Mouse (Mus musculus) kidney, postnatal 0 days (tissue): Measurements from ENCODE around the gene Nova2. TPM values are rescaled to one million over a fixed set of nuclear protein-coding genes. Genes with fewer than 3 reads are reported as not detected.
A peak's percentile ranks its signal among the peaks of the same experiment; 100 is the strongest.

Experiments used
- ATAC-seq: fragments of 200-750 bp; cut with Nextera tagmentation; replicated peaks from 2 replicates; pipeline ENCODE4 v1.8.0; 2017; ENCODE audit warnings: low read depth, moderate number of reproducible peaks, moderate TSS enrichment, moderate library complexity; ENCODE audit not compliant: low FRiP score
- DNase-seq: peaks from one replicate; pipeline ENCODE4 v3.0.0-alpha.2; 2016; ENCODE audit warnings: low spot score
- H3K27ac ChIP-seq: fragments of 300-500 bp; sonication (generic); 2 replicates; pipeline ENCODE4 v1.5.1; 2014; ENCODE audit warnings: mild to moderate bottlenecking
- H3K27me3 ChIP-seq: fragments of 300-500 bp; sonication (generic); 2 replicates; pipeline ENCODE4 v1.6.1; 2014; ENCODE audit warnings: low read length, mixed read lengths; ENCODE audit not compliant: insufficient read depth
- H3K36me3 ChIP-seq: fragments of 300-500 bp; sonication (generic); 2 replicates; pipeline ENCODE4 v1.6.1; 2014; ENCODE audit warnings: low read length, mixed read lengths; ENCODE audit not compliant: insufficient read depth
- H3K4me1 ChIP-seq: fragments of 300-500 bp; sonication (generic); replicated peaks from 2 replicates; pipeline ENCODE4 v1.6.1; 2014; ENCODE audit warnings: antibody characterized with exemption, low read length, mixed read lengths; ENCODE audit not compliant: insufficient read depth
- H3K4me2 ChIP-seq: fragments of 300-500 bp; sonication (generic); 2 replicates; pipeline ENCODE4 v1.6.1; 2014; ENCODE audit warnings: mild to moderate bottlenecking, low read length, moderate library complexity, mixed read lengths
- H3K4me3 ChIP-seq: fragments of 300-500 bp; sonication (generic); replicated peaks from 2 replicates; pipeline ENCODE4 v1.5.1; 2014; ENCODE audit warnings: low read depth, low read length
- H3K9ac ChIP-seq: fragments of 300-500 bp; sonication (generic); 2 replicates; pipeline ENCODE4 v1.6.1; 2014; ENCODE audit warnings: low read depth, low read length
- H3K9me3 ChIP-seq: fragments of 300-500 bp; sonication (generic); replicated peaks from 2 replicates; pipeline ENCODE4 v1.6.1; 2016; ENCODE audit warnings: low read length, inconsistent platforms, mixed read lengths
- CTCF ChIP-seq: IDR thresholded peaks from 2 replicates; pipeline ENCODE4 v1.5.1; 2016; ENCODE audit warnings: antibody characterized with exemption, low read depth, mild to moderate bottlenecking, moderate library complexity
- WGBS: fragments of 180-500 bp; shearing (Covaris S2); extraction: QIAGEN DNeasy Blood & Tissue Kit; methylation state at CpG from one replicate; pipeline ENCODE4 v1.1.7; 2014; 5-methylcytosine and 5-hydroxymethylcytosine counted together
- polyA plus RNA-seq: library from polyadenylated mRNA; unstranded; fragments of >200 nt; fragmentation: Nextera tagmentation; extraction: Ambion mirVana; gene quantifications from 2 replicates; pipeline ENCODE4 v1.2.1, GENCODE M21; 2015

Nova2 gene
- polyA plus RNA-seq, 1 experiment from 2014 or later, result 0.58 TPM

GRCm38 (mm10) chr7:18987747-18988146, 62.1 kb downstream of the Nova2 start:
- no peak overlapping the region for H3K9ac ChIP-seq
- TF ChIP-seq CTCF, result no peak
- H3K27me3 ChIP-seq, result no peaks in the 10 kb centered on the region
- H3K36me3 ChIP-seq, result no peaks in the 10 kb centered on the region
- no peak overlapping the region for H3K27ac ChIP-seq
- DNase-seq, result no peak
- WGBS, result 74% methylated on average over 13 of the region's 13 CpGs
- H3K4me2 ChIP-seq, result no peak overlapping the region
- no peak for ATAC-seq
- peaks cover 14% of the 10 kb centered on the region for H3K4me1 ChIP-seq
- no peaks in the 10 kb centered on the region for H3K9me3 ChIP-seq
- no peak overlapping the region for H3K4me3 ChIP-seq

GRCm38 (mm10) chr7:18988780-18989179, 63.1 kb downstream of the Nova2 start:
- Histone ChIP-seq H3K4me1 (peaks cover 14% of the 10 kb centered on the region), H3K4me2 (no peak overlapping the region), H3K27ac (no peak overlapping the region), H3K9me3 (no peaks in the 10 kb centered on the region), H3K4me3 (no peak overlapping the region), H3K27me3 (no peaks in the 10 kb centered on the region), H3K36me3 (no peaks in the 10 kb centered on the region), H3K9ac (no peak overlapping the region)
- WGBS, result 67% methylated on average over 6 of the region's 6 CpGs
- TF ChIP-seq CTCF, result no peak
- DNase-seq, result no peak
- ATAC-seq, result no peak

- peak; percentile 52 for TF ChIP-seq CTCF
- Histone ChIP-seq H3K9ac (no peak overlapping the region), H3K4me2 (peak overlapping the region; percentile 85; the same call in 1 of the 2 replicates), H3K9me3 (no peaks in the 10 kb centered on the region), H3K4me1 (peaks cover 14% of the 10 kb centered on the region), H3K27ac (0 out of 2 replicates have a peak overlapping the region, but pooled peaks have one; percentile 63), H3K27me3 (no peaks in the 10 kb centered on the region), H3K4me3 (no peak overlapping the region), H3K36me3 (no peaks in the 10 kb centered on the region)
- ATAC-seq, result no peak
- no peak for DNase-seq
- 8% methylated on average over 5 of the region's 5 CpGs for WGBS
Measured at GRCm38 (mm10) chr7:18989995-18990394, 64.3 kb downstream of the Nova2 start.

- Histone ChIP-seq H3K36me3 (no peaks in the 10 kb centered on the region), H3K27me3 (no peaks in the 10 kb centered on the region), H3K9me3 (no peaks in the 10 kb centered on the region), H3K4me2 (peak within 1 kb of the TSS; percentile 85), H3K9ac (peak within 1 kb of the TSS; percentile 47; the same call in 1 of the 2 replicates), H3K4me3 (peak within 1 kb of the TSS; percentile 37), H3K4me1 (peaks cover 14% of the 10 kb centered on the region), H3K27ac (peak within 1 kb of the TSS; percentile 63; the same call in 1 of the 2 replicates)
- DNase-seq (peak; percentile 100), ATAC-seq (peak; percentile 93)
- 0 out of 2 replicates have a peak, but pooled peaks have one; percentile 7 for TF ChIP-seq CTCF
- under 1% methylated on average over 35 of the region's 37 CpGs for WGBS
Measured at GRCm38 (mm10) chr7:18990601-18991295, 65.1 kb downstream of the Nova2 start, which contains the start of gene Mypop. TSS of gene Mypop (plus strand) at chr7:18991245.

- Histone ChIP-seq H3K4me2 (peak overlapping the region; percentile 85), H3K9ac (peak overlapping the region; percentile 47; the same call in 1 of the 2 replicates), H3K27ac (no peak overlapping the region), H3K4me3 (peak overlapping the region; percentile 37), H3K4me1 (peaks cover 14% of the 10 kb centered on the region), H3K36me3 (no peaks in the 10 kb centered on the region), H3K9me3 (no peaks in the 10 kb centered on the region), H3K27me3 (no peaks in the 10 kb centered on the region)
- DNase-seq (no peak), ATAC-seq (no peak)
- 1% methylated on average over 59 of the region's 59 CpGs for WGBS
- TF ChIP-seq CTCF, result no peak
Measured at GRCm38 (mm10) chr7:18991660-18992293, 66.1 kb downstream of the Nova2 start.

- WGBS, result 3% methylated on average over 31 of the region's 31 CpGs
- Histone ChIP-seq H3K27me3 (no peaks in the 10 kb centered on the region), H3K4me2 (peak overlapping the region; percentile 85), H3K27ac (no peak overlapping the region), H3K9me3 (no peaks in the 10 kb centered on the region), H3K9ac (peak overlapping the region; percentile 47; the same call in 1 of the 2 replicates), H3K4me1 (peaks cover 14% of the 10 kb centered on the region), H3K36me3 (no peaks in the 10 kb centered on the region), H3K4me3 (peak overlapping the region; percentile 37)
- ATAC-seq (no peak), DNase-seq (no peak)
- TF ChIP-seq CTCF, result no peak
Measured at GRCm38 (mm10) chr7:18992294-18992675, 66.6 kb downstream of the Nova2 start.
